ENCODE assay signal across 8 mouse cellular contexts in the genomic region with DNA sequence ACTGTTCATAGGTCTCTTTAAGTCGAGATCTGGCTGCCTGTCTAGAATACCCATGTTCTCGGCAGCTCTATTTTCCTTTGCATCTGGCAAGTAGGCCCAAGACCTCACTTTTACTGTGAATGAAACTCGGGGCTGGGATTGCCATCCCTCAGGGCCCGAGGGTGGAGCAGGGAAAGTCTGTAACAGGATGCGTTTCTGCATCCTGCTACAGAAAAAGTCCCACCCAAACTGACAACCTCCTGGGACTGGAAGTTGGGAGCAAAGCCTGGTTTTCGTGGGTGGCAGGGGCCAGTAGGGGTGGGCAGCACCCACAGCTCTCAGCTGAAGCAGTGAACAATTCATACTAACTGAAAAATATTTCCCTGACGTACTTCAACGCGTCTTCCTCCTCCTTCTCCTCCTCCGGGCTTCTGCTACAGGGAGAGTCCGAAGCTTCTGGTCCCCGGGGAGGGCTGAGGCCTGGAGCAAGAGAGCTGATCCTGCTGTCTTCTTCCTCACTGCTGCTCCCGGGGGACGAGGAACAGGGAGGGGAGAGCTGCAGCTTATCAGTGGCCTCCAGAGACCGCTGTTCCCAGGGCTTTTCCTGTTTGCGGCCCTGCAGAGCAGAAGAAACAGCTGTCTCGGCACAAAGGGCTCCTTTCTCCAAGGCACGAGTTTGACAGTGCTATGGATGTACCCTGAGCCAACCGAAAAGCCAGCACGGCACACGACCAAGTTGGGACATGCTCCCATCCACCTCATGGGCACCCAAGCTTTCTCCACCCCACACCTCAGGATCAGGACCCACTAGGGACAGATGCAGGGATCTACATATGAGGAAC. TPM values are rescaled to one million over a fixed set of nuclear protein-coding genes. Genes with fewer than 3 reads are reported as not detected.
DNase-seq lines count a peak whose midpoint lies in the region; ATAC-seq lines count a peak whose summit lies in the region.

No protein-coding gene starts in this region.

- no peak overlapping the region for H3K9ac ChIP-seq in intestine, embryonic 14.5 days (ENCODE audit: low read length)
- H3K9ac ChIP-seq in liver, embryonic 16.5 days (ENCODE audit: low read depth, low read length) = peak overlapping the region; percentile 48
- no peak overlapping the region for H3K9ac ChIP-seq in stomach, embryonic 14.5 days (replicated peaks; ENCODE audit: low read depth, low read length)
- H3K9ac ChIP-seq in forebrain, embryonic 13.5 days = no peak overlapping the region

- WGBS in intestine, embryonic 14.5 days = 55% methylated on average over 21 of the region's 21 CpGs
- 17% methylated on average over 21 of the region's 21 CpGs for WGBS in liver, embryonic 16.5 days (ENCODE audit: insufficient replicate concordance)
- WGBS in stomach, embryonic 14.5 days = 60% methylated on average over 21 of the region's 21 CpGs
- 84% methylated on average over 21 of the region's 21 CpGs for WGBS in forebrain, embryonic 13.5 days

- no peaks in the 10 kb centered on the region for H3K9me3 ChIP-seq in intestine, embryonic 14.5 days (ENCODE audit: control insufficient read depth, low read length)
- H3K9me3 ChIP-seq in liver, embryonic 16.5 days (replicated peaks; ENCODE audit: control insufficient read depth, low read length) = no peaks in the 10 kb centered on the region
- no peaks in the 10 kb centered on the region for H3K9me3 ChIP-seq in stomach, embryonic 14.5 days (ENCODE audit: control insufficient read depth, low read depth, low read length)
- no peaks in the 10 kb centered on the region for H3K9me3 ChIP-seq in forebrain, embryonic 13.5 days (replicated peaks)

- H3K4me1 ChIP-seq in intestine, embryonic 14.5 days (replicated peaks; ENCODE audit: control insufficient read depth, insufficient read depth, low read length) = peaks cover 21% of the 10 kb centered on the region; the same call in 1 of the 2 replicates
- peaks cover 60% of the 10 kb centered on the region for H3K4me1 ChIP-seq in liver, embryonic 16.5 days (ENCODE audit: control insufficient read depth, low read depth, low read length)
- H3K4me1 ChIP-seq in stomach, embryonic 14.5 days (ENCODE audit: control insufficient read depth, insufficient read depth, low read length) = peaks cover 22% of the 10 kb centered on the region
- H3K4me1 ChIP-seq in forebrain, embryonic 13.5 days = peaks cover 12% of the 10 kb centered on the region

- DNase-seq in thymus, postnatal 0 days (ENCODE audit: low spot score) = peak; percentile 29
- no peak for DNase-seq in thymus, postnatal 10 days (ENCODE audit: low spot score in 2 of 2)
- DNase-seq in gastrocnemius, adult 8-10 months (ENCODE audit: low spot score in 2 of 2) = peak; percentile 62 to 71
- peak; percentile 50 for DNase-seq in intestine, embryonic 14.5 days (ENCODE audit: low spot score)
- no peak for DNase-seq in frontal cortex, postnatal 14 days (ENCODE audit: low spot score in 2 of 2)

- H3K4me2 ChIP-seq in intestine, embryonic 14.5 days (ENCODE audit: low read length) = no peak overlapping the region
- peak overlapping the region; percentile 79 for H3K4me2 ChIP-seq in liver, embryonic 16.5 days (ENCODE audit: low read depth, low read length)
- H3K4me2 ChIP-seq in stomach, embryonic 14.5 days (replicated peaks; ENCODE audit: low read depth, low read length) = no peak overlapping the region
- no peak overlapping the region for H3K4me2 ChIP-seq in forebrain, embryonic 13.5 days

- peaks cover 4% of the 10 kb centered on the region; the same call in 1 of the 2 replicates for H3K36me3 ChIP-seq in intestine, embryonic 14.5 days (ENCODE audit: control insufficient read depth, insufficient read depth, low read length)
- H3K36me3 ChIP-seq in liver, embryonic 16.5 days (ENCODE audit: control insufficient read depth, insufficient read depth) = no peaks in the 10 kb centered on the region
- H3K36me3 ChIP-seq in stomach, embryonic 14.5 days (ENCODE audit: control insufficient read depth, insufficient read depth, low read length) = no peaks in the 10 kb centered on the region
- peaks cover 11% of the 10 kb centered on the region; the same call in 1 of the 2 replicates for H3K36me3 ChIP-seq in forebrain, embryonic 13.5 days (ENCODE audit: poor library complexity, severe bottlenecking)

- H3K4me3 ChIP-seq in intestine, embryonic 14.5 days (ENCODE audit: low read depth, low read length) = no peak overlapping the region
- H3K4me3 ChIP-seq in liver, embryonic 16.5 days (ENCODE audit: low read depth, low read length) = peak overlapping the region; percentile 27
- no peak overlapping the region for H3K4me3 ChIP-seq in stomach, embryonic 14.5 days (ENCODE audit: low read depth, low read length)
- H3K4me3 ChIP-seq in forebrain, embryonic 13.5 days = no peak overlapping the region

- 0 out of 2 replicates have a peak overlapping the region, but pooled peaks have one; percentile 33 for H3K27ac ChIP-seq in intestine, embryonic 14.5 days (ENCODE audit: low read depth)
- peak overlapping the region; percentile 87 for H3K27ac ChIP-seq in liver, embryonic 16.5 days (ENCODE audit: low read length)
- peak overlapping the region; percentile 27; the same call in 1 of the 2 replicates for H3K27ac ChIP-seq in stomach, embryonic 14.5 days (ENCODE audit: low read length)
- H3K27ac ChIP-seq in forebrain, embryonic 13.5 days = no peak overlapping the region

- no peaks in the 10 kb centered on the region for H3K27me3 ChIP-seq in intestine, embryonic 14.5 days (replicated peaks; ENCODE audit: control insufficient read depth, insufficient read depth, low read length)
- no peaks in the 10 kb centered on the region for H3K27me3 ChIP-seq in liver, embryonic 16.5 days (ENCODE audit: control insufficient read depth, insufficient read depth, low read depth, low read length)
- no peaks in the 10 kb centered on the region for H3K27me3 ChIP-seq in stomach, embryonic 14.5 days (ENCODE audit: control insufficient read depth, insufficient read depth, low read length)
- no peaks in the 10 kb centered on the region for H3K27me3 ChIP-seq in forebrain, embryonic 13.5 days

- ATAC-seq in intestine, embryonic 14.5 days (replicated peaks; ENCODE audit: low FRiP score, low TSS enrichment, low read depth) = no peak
- peak; percentile 52 for ATAC-seq in liver, embryonic 16.5 days (ENCODE audit: low read depth)
- ATAC-seq in stomach, embryonic 14.5 days (ENCODE audit: insufficient number of reproducible peaks, insufficient read depth, low FRiP score, low read depth) = no peak
- ATAC-seq in forebrain, embryonic 13.5 days = no peak

RNA-seq across cellular contexts. Expression of gene Cyren, which starts 3.5 kb away (rescaled TPM):
- polyA plus RNA-seq in thymus, postnatal 0 days (2015; fragmentation: Nextera tagmentation; extraction: Ambion mirVana) = 14.5 and 15.1 TPM in 2 replicates
- total RNA-seq in gastrocnemius, adult 8-10 months (2022) = 1 to 10 TPM; 2.4 to 3.3 (median 2.7) TPM
- 9.4 and 9.7 TPM in 2 replicates for polyA plus RNA-seq in intestine, embryonic 14.5 days (2014; fragmentation: Nextera tagmentation; extraction: Ambion mirVana)
- polyA plus RNA-seq in liver, embryonic 16.5 days (2015; fragmentation: Nextera tagmentation; extraction: Ambion mirVana) = 5.7 and 5.9 TPM in 2 replicates
- 9.4 and 10.0 TPM in 2 replicates for polyA plus RNA-seq in stomach, embryonic 14.5 days (2014; fragmentation: Nextera tagmentation; extraction: Ambion mirVana)
- polyA plus RNA-seq in forebrain, embryonic 13.5 days (2015; fragmentation: Nextera tagmentation; extraction: Ambion mirVana) = 12.1 and 14.6 TPM in 2 replicates

RNA-seq across cellular contexts. Expression of gene Tmem140, which starts 11.4 kb away (rescaled TPM):
- polyA plus RNA-seq in thymus, postnatal 0 days (2015; fragmentation: Nextera tagmentation; extraction: Ambion mirVana) = 8.4 and 10.0 TPM in 2 replicates
- 10 to 100 TPM; 26.9 to 32.4 (median 30.5) TPM for total RNA-seq in gastrocnemius, adult 8-10 months (2022)
- 1.2 TPM in 2 replicates for polyA plus RNA-seq in intestine, embryonic 14.5 days (2014; fragmentation: Nextera tagmentation; extraction: Ambion mirVana)
- polyA plus RNA-seq in liver, embryonic 16.5 days (2015; fragmentation: Nextera tagmentation; extraction: Ambion mirVana) = 8.8 and 10.0 TPM in 2 replicates
- polyA plus RNA-seq in stomach, embryonic 14.5 days (2014; fragmentation: Nextera tagmentation; extraction: Ambion mirVana) = 1.4 and 1.8 TPM in 2 replicates
- polyA plus RNA-seq in forebrain, embryonic 13.5 days (2015; fragmentation: Nextera tagmentation; extraction: Ambion mirVana) = 1.4 and 1.7 TPM in 2 replicates

RNA-seq across cellular contexts. Expression of gene Wdr91, which starts 36.4 kb away (rescaled TPM):
- 15.4 and 17.6 TPM in 2 replicates for polyA plus RNA-seq in thymus, postnatal 0 days (2015; fragmentation: Nextera tagmentation; extraction: Ambion mirVana)
- total RNA-seq in gastrocnemius, adult 8-10 months (2022) = 1 to 10 TPM; 3.6 to 5.1 (median 4.9) TPM
- polyA plus RNA-seq in intestine, embryonic 14.5 days (2014; fragmentation: Nextera tagmentation; extraction: Ambion mirVana) = 8.2 and 9.2 TPM in 2 replicates
- polyA plus RNA-seq in liver, embryonic 16.5 days (2015; fragmentation: Nextera tagmentation; extraction: Ambion mirVana) = 9.6 and 10.3 TPM in 2 replicates
- 9.7 and 10.7 TPM in 2 replicates for polyA plus RNA-seq in stomach, embryonic 14.5 days (2014; fragmentation: Nextera tagmentation; extraction: Ambion mirVana)
- polyA plus RNA-seq in forebrain, embryonic 13.5 days (2015; fragmentation: Nextera tagmentation; extraction: Ambion mirVana) = 9.7 and 10.7 TPM in 2 replicates

RNA-seq across cellular contexts. Expression of gene Stra8, which starts 45.7 kb away (rescaled TPM):
- polyA plus RNA-seq in thymus, postnatal 0 days (2015; fragmentation: Nextera tagmentation; extraction: Ambion mirVana) = 1.6 and 2.0 TPM in 2 replicates
- not detected for total RNA-seq in gastrocnemius, adult 8-10 months (2022)
- not detected in 2 replicates for polyA plus RNA-seq in intestine, embryonic 14.5 days (2014; fragmentation: Nextera tagmentation; extraction: Ambion mirVana)
- not detected in 2 replicates for polyA plus RNA-seq in liver, embryonic 16.5 days (2015; fragmentation: Nextera tagmentation; extraction: Ambion mirVana)
- not detected in 2 replicates for polyA plus RNA-seq in stomach, embryonic 14.5 days (2014; fragmentation: Nextera tagmentation; extraction: Ambion mirVana)
- polyA plus RNA-seq in forebrain, embryonic 13.5 days (2015; fragmentation: Nextera tagmentation; extraction: Ambion mirVana) = not detected in 2 replicates

Comparison
In these comparisons a context has a peak if more than half of its experiments do, and no peak if none do; other contexts are left out.
1. DNase-seq: peak in thymus, postnatal 0 days (single experiment), gastrocnemius, adult 8-10 months (2 of 2) and intestine, embryonic 14.5 days (single experiment); none in thymus, postnatal 10 days (0 of 2) and frontal cortex, postnatal 14 days (0 of 2).